Mouse (Mus musculus) small intestine, adult 10 weeks (tissue): ENCODE data around the gene Vmn1r230. TPM values are rescaled to one million over a fixed set of nuclear protein-coding genes. Genes with fewer than 3 reads are reported as not detected.

Experiments used
- polyA plus RNA-seq: library from polyadenylated mRNA; stranded (reverse); fragments of 350-450 nt; fragmentation: Illumina TruSeq; extraction: RNeasy Lipid Tissue Mini Kit (QIAGEN cat#74804); gene quantifications from one replicate; pipeline ENCODE4 v1.2.3, GENCODE M21; 2014; ENCODE audit warnings: low replicate concordance

The Vmn1r230 gene
- not detected for polyA plus RNA-seq

GRCm38 (mm10) chr17:20840144-20840543 is at the start of gene Vmn1r230:
Gene Vmn1r230, plus strand, starts transcription at chr17:20840444.

GRCm38 (mm10) chr17:20811255-20811654 is 29.0 kb upstream of the Vmn1r230 start, which contains the start of gene Vmn1r229:
Gene Vmn1r229, plus strand, starts transcription at chr17:20811555.

Other genes starting within 250 kb of the Vmn1r230 start
- gene Vmn2r110, start 244.0 kb upstream of the Vmn1r230 start, polyA plus RNA-seq, result not detected
- gene Fpr-rs3, start 215.6 kb upstream of the Vmn1r230 start, polyA plus RNA-seq, result not detected
- not detected for gene Vmn1r226, start 157.6 kb upstream of the Vmn1r230 start, polyA plus RNA-seq
- not detected for gene Vmn1r227, start 110.6 kb upstream of the Vmn1r230 start, polyA plus RNA-seq
- not detected for gene Vmn1r228, start 54.3 kb upstream of the Vmn1r230 start, polyA plus RNA-seq
- not detected for gene Vmn1r229, start 28.9 kb upstream of the Vmn1r230 start, polyA plus RNA-seq
- not detected for gene Vmn1r231, start 64.6 kb downstream of the Vmn1r230 start, polyA plus RNA-seq
- gene Vmn1r232, start 79.3 kb downstream of the Vmn1r230 start, polyA plus RNA-seq, result not detected
- 14.3 TPM for gene Ppp2r1a, start 104.9 kb downstream of the Vmn1r230 start, polyA plus RNA-seq
- gene Vmn1r233, start 156.0 kb downstream of the Vmn1r230 start, polyA plus RNA-seq, result not detected
- 66.4 TPM for gene Zfp160, start 168.5 kb downstream of the Vmn1r230 start, polyA plus RNA-seq